12 mouse cellular contexts compared by ENCODE assay signal in genomic region chr16:30769467-30769866, GRCm38 (mm10).
A peak's percentile ranks its signal among the peaks of the same experiment; 100 is the strongest.
DNase-seq lines count a peak whose midpoint lies in the region; ATAC-seq lines count a peak whose summit lies in the region.
"Had no signal": no experiment of that assay in that cellular context is flagged by ENCODE, and none has a peak within 500 bp of the region (broad histone marks: within the 10 kb centered on the region; RNA-seq: fewer than 3 reads in every experiment).

No protein-coding gene starts in this region.

- no peaks in the 10 kb centered on the region for H3K27me3 ChIP-seq in heart, embryonic 11.5 days (ENCODE audit: control insufficient read depth, insufficient read depth, low read length)
- H3K27me3 ChIP-seq: Patski; stomach, embryonic 15.5 days had no signal

- peak overlapping the region; percentile 1; the same call in 1 of the 2 replicates for H3K9ac ChIP-seq in heart, embryonic 11.5 days (ENCODE audit: low read depth, low read length)
- H3K9ac ChIP-seq: stomach, embryonic 15.5 days had no signal

- H3K36me3 ChIP-seq in heart, embryonic 11.5 days (ENCODE audit: control insufficient read depth, insufficient read depth, low read length): no peaks in the 10 kb centered on the region
- H3K36me3 ChIP-seq: stomach, embryonic 15.5 days had no signal

- no peak overlapping the region for H3K27ac ChIP-seq in heart, embryonic 11.5 days (ENCODE audit: low read depth, low read length)
- H3K27ac ChIP-seq: stomach, embryonic 15.5 days had no signal

- H3K4me3 ChIP-seq in heart, embryonic 11.5 days (ENCODE audit: low read depth, low read length): no peak overlapping the region
- H3K4me3 ChIP-seq: stomach, embryonic 15.5 days had no signal

- no peak for DNase-seq in heart, postnatal 25 days (ENCODE audit: low spot score)
- peak; percentile 42 for DNase-seq in testis, postnatal 14 days (ENCODE audit: low spot score)
- no peak for DNase-seq in testis, postnatal 10 days (ENCODE audit: low spot score)
- peak; percentile 9 to 43 for DNase-seq in natural killer cell, adult 2 months (ENCODE audit: low spot score in 2 of 2)
- no peak for DNase-seq in spleen, postnatal 10 days (ENCODE audit: low spot score in 2 of 2)
- DNase-seq in embryo, embryonic 10 days (ENCODE audit: low spot score): no peak
- DNase-seq: layer of hippocampus, postnatal 36 days; right cerebral cortex, postnatal 4 days had no signal

- H3K9me3 ChIP-seq in heart, embryonic 11.5 days (replicated peaks; ENCODE audit: control insufficient read depth, low read length): no peaks in the 10 kb centered on the region
- H3K9me3 ChIP-seq: stomach, embryonic 15.5 days had no signal

- intact Hi-C loops in heart, postnatal 25 days (cut with DNase I): no loop called here

- peak overlapping the region; percentile 17; the same call in 1 of the 2 replicates for H3K4me2 ChIP-seq in heart, embryonic 11.5 days
- H3K4me2 ChIP-seq: stomach, embryonic 15.5 days had no signal

- H3K4me1 ChIP-seq in heart, embryonic 11.5 days (ENCODE audit: control insufficient read depth, insufficient read depth, low read length): peaks cover 10% of the 10 kb centered on the region

- WGBS in heart, embryonic 11.5 days (ENCODE audit: insufficient replicate concordance): 5% methylated on average over 11 of the region's 11 CpGs

- no peak for ATAC-seq in heart, embryonic 11.5 days (replicated peaks; ENCODE audit: insufficient number of reproducible peaks, low FRiP score, low TSS enrichment)
- ATAC-seq in megakaryocyte-erythroid progenitor cell, adult 5-6 weeks (replicated peaks; ENCODE audit: low FRiP score, low TSS enrichment, poor library complexity, severe bottlenecking): no peak
- ATAC-seq: Patski had no signal

Comparison
In these comparisons a context has a peak if more than half of its experiments do, and no peak if none do; other contexts are left out.
1. DNase-seq: peak in testis, postnatal 14 days (single experiment) and natural killer cell, adult 2 months (2 of 2); none in heart, postnatal 25 days (single experiment), testis, postnatal 10 days (single experiment), spleen, postnatal 10 days (0 of 2) and embryo, embryonic 10 days (single experiment).